Mouse (Mus musculus): Measurements from ENCODE around the gene Napepld. TPM values are rescaled to one million over a fixed set of nuclear protein-coding genes. Genes with fewer than 3 reads are reported as not detected.
"Not testable (repeated sequence)": the region's sequence is repeated elsewhere in the genome, so short reads cannot be mapped to it uniquely, and the experiment has no call there.

Napepld gene
- polyA plus RNA-seq, 1 experiment: 14.4 TPM

GRCm38 (mm10) chr5:21625916-21626315 is 75.3 kb downstream of the Napepld start:
- TF ChIP-seq POLR2A (IDR thresholded peaks at IDR 0.05; ENCODE audit: control insufficient read depth, low read depth, low read length): no peak
- no peak for TF ChIP-seq CTCF (IDR thresholded peaks at IDR 0.05; ENCODE audit: control insufficient read depth, insufficient read depth, insufficient replicate concordance, low read depth, low read length)
- Histone ChIP-seq H3K4me1 (ENCODE audit: control insufficient read depth, insufficient read depth, low read length) (no peaks in the 10 kb centered on the region), H3K4me3 (ENCODE audit: control insufficient read depth, low read depth, low read length) (no peak overlapping the region), H3K27ac (ENCODE audit: control insufficient read depth, insufficient read depth, low read depth, low read length) (no peak overlapping the region), H3K27me3 (ENCODE audit: control insufficient read depth, insufficient read depth, low read length) (no peaks in the 10 kb centered on the region), H3K36me3 (ENCODE audit: control insufficient read depth, insufficient read depth, low read length) (no peaks in the 10 kb centered on the region)

- no peak overlapping the region for H3K4me3 ChIP-seq (ENCODE audit: control insufficient read depth, low read depth, low read length)
- H3K27ac ChIP-seq (ENCODE audit: control insufficient read depth, insufficient read depth, low read depth, low read length): no peak overlapping the region
- H3K4me1 ChIP-seq (ENCODE audit: control insufficient read depth, insufficient read depth, low read length): no peaks in the 10 kb centered on the region
- no peak for TF ChIP-seq POLR2A (IDR thresholded peaks at IDR 0.05; ENCODE audit: control insufficient read depth, low read depth, low read length)
- no peak for TF ChIP-seq CTCF (IDR thresholded peaks at IDR 0.05; ENCODE audit: control insufficient read depth, insufficient read depth, insufficient replicate concordance, low read depth, low read length)
- H3K36me3 ChIP-seq (ENCODE audit: control insufficient read depth, insufficient read depth, low read length): no peaks in the 10 kb centered on the region
- no peaks in the 10 kb centered on the region for H3K27me3 ChIP-seq (ENCODE audit: control insufficient read depth, insufficient read depth, low read length)
These were observed 84.7 kb downstream of the Napepld start for GRCm38 (mm10) chr5:21616450-21617009.

GRCm38 (mm10) chr5:21614299-21614698 is 86.9 kb downstream of the Napepld start:
- H3K36me3 ChIP-seq (ENCODE audit: control insufficient read depth, insufficient read depth, low read length); H3K4me3 ChIP-seq (ENCODE audit: control insufficient read depth, low read depth, low read length); H3K27me3 ChIP-seq (ENCODE audit: control insufficient read depth, insufficient read depth, low read length); H3K4me1 ChIP-seq (ENCODE audit: control insufficient read depth, insufficient read depth, low read length); H3K27ac ChIP-seq (ENCODE audit: control insufficient read depth, insufficient read depth, low read depth, low read length): not testable (repeated sequence)

Other genes starting within 250 kb of the Napepld start
- gene Lrrc17, start 157.8 kb downstream of the Napepld start, polyA plus RNA-seq (2012; rRNA removed): 0.99 and 1.2 TPM in 2 replicates
- gene Fbxl13, start 55.8 kb downstream of the Napepld start, polyA plus RNA-seq (2012; rRNA removed): 84.2 and 92.2 TPM in 2 replicates
- 8.9 and 9.3 TPM in 2 replicates for gene Armc10, start 55.6 kb downstream of the Napepld start, polyA plus RNA-seq (2012; rRNA removed)
- 78.0 and 86.0 TPM in 2 replicates for gene Pmpcb, start 35.7 kb upstream of the Napepld start, polyA plus RNA-seq (2012; rRNA removed)
- 52.7 and 53.3 TPM in 2 replicates for gene Dnajc2, start 83.9 kb upstream of the Napepld start, polyA plus RNA-seq (2012; rRNA removed)
- gene Psmc2, start 83.9 kb upstream of the Napepld start, polyA plus RNA-seq (2012; rRNA removed): 169 and 174 TPM in 2 replicates
- gene Slc26a5, start 164.2 kb upstream of the Napepld start, polyA plus RNA-seq (2012; rRNA removed): 0.04 TPM in 1 of 2 replicates, not detected in the other

All from testis, adult 2 months (tissue).